Mouse (Mus musculus) E14TG2a.4 (cell line): Measurements from ENCODE around the gene Btg3.

Source experiments
- H3K27me3 ChIP-seq: 2 replicates; pipeline ENCODE4 v1.6.1; 2014; ENCODE audit warnings: low read length, control low read depth; ENCODE audit not compliant: insufficient read depth
- H3K36me3 ChIP-seq: 2 replicates; pipeline ENCODE4 v1.6.1; 2014; ENCODE audit warnings: low read length, control low read depth; ENCODE audit not compliant: insufficient read depth
- H3K4me1 ChIP-seq: replicated peaks from 2 replicates; pipeline ENCODE4 v1.6.1; 2014; ENCODE audit warnings: low read depth, low read length, control low read depth
- H3K4me3 ChIP-seq: replicated peaks from 2 replicates; pipeline ENCODE4 v1.5.1; 2014; ENCODE audit warnings: mild to moderate bottlenecking, low read length
- H3K9me3 ChIP-seq: 2 replicates; pipeline ENCODE4 v1.6.1; 2014; ENCODE audit warnings: low read length, control low read depth
- CTCF ChIP-seq: conservative IDR thresholded peaks from 2 replicates; pipeline ENCODE4 v1.5.1; 2014; ENCODE audit warnings: low read length
- NANOG ChIP-seq: IDR thresholded peaks from 2 replicates; pipeline ENCODE4 v1.6.1; 2014; ENCODE audit warnings: borderline replicate concordance, low read length, mixed read lengths
- POU5F1 ChIP-seq: IDR thresholded peaks from 2 replicates; pipeline ENCODE4 v1.6.1; 2014; ENCODE audit warnings: low read length, borderline replicate concordance

Btg3 gene

DNA sequence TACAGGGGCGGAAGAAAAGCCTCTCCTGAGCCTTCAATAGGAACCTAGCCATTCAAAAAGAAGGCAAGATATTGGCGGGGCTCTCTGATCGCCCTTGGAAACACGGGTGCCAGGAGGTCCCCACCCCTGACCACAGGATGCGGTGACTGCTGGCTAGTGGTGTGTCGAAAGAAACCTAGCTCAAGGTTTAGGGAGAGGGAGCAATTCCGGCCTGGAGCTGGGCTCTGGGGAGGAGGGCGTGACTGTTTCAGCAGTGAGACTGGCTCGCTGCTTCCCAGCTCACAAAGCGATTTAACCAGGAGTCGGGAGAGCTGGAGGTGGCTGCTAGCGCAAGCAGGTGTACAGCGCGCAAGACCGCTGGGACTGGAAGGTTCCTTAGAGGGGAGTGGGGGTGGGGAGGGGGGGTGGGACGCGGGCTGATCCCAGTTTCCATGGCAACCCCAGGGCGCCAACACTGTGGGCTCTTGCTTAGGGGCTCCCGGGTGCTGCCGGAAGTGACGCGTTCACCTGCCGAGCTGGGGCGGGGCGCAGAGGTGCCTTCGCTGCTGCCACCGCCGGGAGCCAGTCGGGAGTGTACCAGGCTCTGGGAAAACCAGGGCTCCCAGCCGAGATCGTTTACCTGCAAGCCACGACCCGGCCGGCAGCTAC is 75.7 kb downstream of the Btg3 start, which contains the start of gene Cxadr:
Gene Cxadr, plus strand, starts transcription at position 307 of the 648 bp plus-strand sequence.
- Histone ChIP-seq H3K27me3 (peaks cover 30% of the 10 kb centered on the region), H3K36me3 (no peaks in the 10 kb centered on the region; the same call in 1 of the 2 replicates), H3K4me3 (peak within 1 kb of the TSS; percentile 92), H3K9me3 (no peaks in the 10 kb centered on the region), H3K4me1 (peaks cover 44% of the 10 kb centered on the region)
- TF ChIP-seq POU5F1 (no peak), CTCF (no peak), NANOG (no peak)

DNA sequence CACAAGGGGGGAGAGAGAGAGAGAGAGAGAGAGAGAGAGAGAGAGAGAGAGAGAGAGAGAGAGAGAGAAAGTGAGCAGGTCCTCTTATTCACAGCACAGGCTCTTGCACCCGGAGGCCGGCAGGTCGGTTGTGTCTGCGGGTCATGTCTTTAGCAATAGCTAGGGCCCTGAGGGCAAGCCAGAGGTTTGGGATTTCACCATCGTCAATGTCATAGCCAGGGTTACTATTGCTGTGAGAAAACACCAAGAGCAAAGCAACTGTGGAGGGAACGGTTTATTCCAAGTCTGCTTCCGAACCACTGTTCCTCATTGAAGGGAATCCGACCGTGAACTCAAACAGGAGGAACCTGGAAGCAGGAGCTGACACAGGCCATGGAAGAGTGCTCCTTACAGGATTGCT is 80.9 kb downstream of the Btg3 start:
- Histone ChIP-seq H3K4me1 (peaks cover 27% of the 10 kb centered on the region), H3K4me3 (no peak overlapping the region), H3K36me3 (no peaks in the 10 kb centered on the region), H3K9me3 (no peaks in the 10 kb centered on the region), H3K27me3 (peaks cover 22% of the 10 kb centered on the region)
- TF ChIP-seq POU5F1: no peak
- TF ChIP-seq CTCF: no peak
- TF ChIP-seq NANOG: no peak

GRCm38 (mm10) chr16:78295601-78296000 is 81.4 kb downstream of the Btg3 start:
- Histone ChIP-seq H3K36me3 (no peaks in the 10 kb centered on the region), H3K9me3 (no peaks in the 10 kb centered on the region), H3K4me3 (no peak overlapping the region), H3K4me1 (peaks cover 22% of the 10 kb centered on the region), H3K27me3 (peaks cover 22% of the 10 kb centered on the region)
- TF ChIP-seq NANOG: no peak
- no peak for TF ChIP-seq CTCF
- no peak for TF ChIP-seq POU5F1

DNA sequence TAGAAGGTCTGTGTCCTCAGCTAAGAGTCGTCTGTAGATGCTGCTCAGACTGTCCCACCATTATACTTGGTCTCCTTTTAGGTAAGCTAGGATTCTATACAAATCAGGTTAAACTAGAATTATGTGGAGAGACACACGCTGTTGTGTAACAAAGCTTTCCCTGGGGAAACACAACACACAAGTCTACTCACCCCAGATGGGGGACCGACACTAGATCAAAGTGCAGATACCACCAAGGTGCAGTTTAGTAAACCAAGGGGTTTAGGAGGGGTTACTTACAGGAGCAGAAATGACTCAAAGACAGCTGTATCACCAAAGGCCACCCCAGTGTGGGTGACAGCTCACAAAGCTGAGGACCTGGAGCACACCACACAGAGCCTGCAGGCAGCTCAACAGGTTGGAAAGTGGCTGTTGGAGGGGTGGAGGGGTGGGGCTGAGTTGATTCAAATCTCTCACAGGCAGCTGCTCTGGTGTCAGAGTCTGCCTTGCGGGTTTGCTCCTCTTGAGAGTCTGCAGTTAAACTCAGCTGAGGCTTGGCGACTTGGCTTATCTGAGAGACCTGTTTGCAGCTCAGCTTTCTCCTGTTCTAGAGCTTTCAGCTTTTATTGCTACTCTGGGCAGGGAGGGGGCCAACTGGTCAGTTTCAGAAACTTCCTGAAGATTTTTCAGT is 82.3 kb downstream of the Btg3 start:
- H3K36me3 ChIP-seq: no peaks in the 10 kb centered on the region
- TF ChIP-seq NANOG: no peak
- no peak for TF ChIP-seq POU5F1
- no peak for TF ChIP-seq CTCF
- H3K27me3 ChIP-seq: peaks cover 20% of the 10 kb centered on the region
- H3K4me3 ChIP-seq: no peak overlapping the region
- H3K9me3 ChIP-seq: no peaks in the 10 kb centered on the region
- peaks cover 13% of the 10 kb centered on the region; the same call in 1 of the 2 replicates for H3K4me1 ChIP-seq

DNA sequence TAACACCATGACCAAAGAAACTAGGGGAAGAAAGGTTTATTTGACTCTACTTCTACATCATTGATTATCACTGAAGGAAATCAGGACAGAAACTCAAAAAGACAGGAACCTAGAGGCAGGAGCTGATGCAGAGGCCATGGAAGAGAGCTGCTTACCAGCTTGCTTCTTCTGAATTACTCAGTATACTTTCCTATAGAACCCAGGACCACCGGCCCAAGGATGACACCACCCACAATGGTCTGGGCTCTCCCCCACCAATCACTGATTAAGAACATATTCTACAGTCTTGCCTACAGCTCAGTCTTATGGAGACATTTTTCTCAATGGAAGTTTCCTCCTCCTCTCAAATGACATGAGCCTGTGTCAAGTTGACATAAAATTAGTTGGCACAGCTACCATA is 82.9 kb downstream of the Btg3 start:
- Histone ChIP-seq H3K36me3 (no peaks in the 10 kb centered on the region), H3K27me3 (peaks cover 20% of the 10 kb centered on the region), H3K4me1 (peaks cover 12% of the 10 kb centered on the region; the same call in 1 of the 2 replicates), H3K9me3 (no peaks in the 10 kb centered on the region), H3K4me3 (no peak overlapping the region)
- TF ChIP-seq NANOG (no peak), CTCF (no peak), POU5F1 (no peak)

GRCm38 (mm10) chr16:78283231-78283630 is 93.8 kb downstream of the Btg3 start:
- Histone ChIP-seq H3K9me3 (no peaks in the 10 kb centered on the region), H3K36me3 (no peaks in the 10 kb centered on the region), H3K4me3 (no peak overlapping the region), H3K27me3 (peaks cover 23% of the 10 kb centered on the region), H3K4me1 (no peaks in the 10 kb centered on the region)
- TF ChIP-seq POU5F1: no peak
- TF ChIP-seq NANOG: no peak
- no peak for TF ChIP-seq CTCF
